Mouse (Mus musculus) lung, postnatal 0 days (tissue): ENCODE data around the gene Krt32.

Experiments used
- CTCF ChIP-seq: IDR thresholded peaks from 2 replicates; pipeline ENCODE4 v1.5.1; 2016; ENCODE audit warnings: antibody characterized with exemption, mild to moderate bottlenecking
- EP300 ChIP-seq: IDR thresholded peaks from 2 replicates; pipeline ENCODE4 v1.6.1; 2016; ENCODE audit warnings: antibody characterized with exemption, mild to moderate bottlenecking, control low read depth

DNA sequence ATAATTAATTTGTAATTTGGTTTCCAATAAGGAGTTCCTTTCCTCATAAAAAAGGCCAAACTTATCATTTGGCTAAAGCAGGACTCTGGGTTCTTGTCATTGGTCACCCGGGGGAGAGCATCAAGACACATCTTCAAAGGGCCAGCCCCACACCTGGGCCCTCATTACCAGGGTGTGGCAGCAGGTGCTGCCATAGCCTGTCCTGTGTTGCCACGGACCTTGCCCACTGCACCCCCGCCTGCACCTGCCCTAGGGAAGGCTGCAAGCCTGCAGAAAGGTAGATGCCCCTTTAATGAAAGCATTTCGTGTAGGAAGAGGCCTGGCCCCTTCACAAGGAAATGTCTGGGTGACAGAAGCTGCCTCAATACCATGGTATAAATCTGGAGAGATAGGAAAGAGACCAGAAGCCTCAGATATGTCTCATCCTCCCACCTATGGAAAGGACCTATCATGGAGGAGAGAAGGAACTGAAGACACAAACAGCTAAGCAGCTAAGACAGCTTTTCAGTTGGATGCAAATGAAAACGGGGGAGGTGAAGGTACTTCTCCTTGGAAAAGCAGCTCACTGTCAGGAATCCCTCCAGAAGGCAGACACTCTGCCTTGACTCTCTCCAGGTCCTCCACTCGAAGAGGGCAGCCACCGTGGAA lies 476 bp upstream of the Krt32 start:
- TF ChIP-seq CTCF, result no peak
- no peak for TF ChIP-seq EP300
